Mouse (Mus musculus): ENCODE results near the gene Atp1b2. TPM values are rescaled to one million over a fixed set of nuclear protein-coding genes. Genes with fewer than 3 reads are reported as not detected.
"Not testable (repeated sequence)": the region's sequence is repeated elsewhere in the genome, so short reads cannot be mapped to it uniquely, and the experiment has no call there.

The Atp1b2 gene
- under 1 TPM in 1 of 2 experiments, not detected in 1; 0.46 TPM for polyA plus RNA-seq (2017; shearing (Covaris generic))

DNA sequence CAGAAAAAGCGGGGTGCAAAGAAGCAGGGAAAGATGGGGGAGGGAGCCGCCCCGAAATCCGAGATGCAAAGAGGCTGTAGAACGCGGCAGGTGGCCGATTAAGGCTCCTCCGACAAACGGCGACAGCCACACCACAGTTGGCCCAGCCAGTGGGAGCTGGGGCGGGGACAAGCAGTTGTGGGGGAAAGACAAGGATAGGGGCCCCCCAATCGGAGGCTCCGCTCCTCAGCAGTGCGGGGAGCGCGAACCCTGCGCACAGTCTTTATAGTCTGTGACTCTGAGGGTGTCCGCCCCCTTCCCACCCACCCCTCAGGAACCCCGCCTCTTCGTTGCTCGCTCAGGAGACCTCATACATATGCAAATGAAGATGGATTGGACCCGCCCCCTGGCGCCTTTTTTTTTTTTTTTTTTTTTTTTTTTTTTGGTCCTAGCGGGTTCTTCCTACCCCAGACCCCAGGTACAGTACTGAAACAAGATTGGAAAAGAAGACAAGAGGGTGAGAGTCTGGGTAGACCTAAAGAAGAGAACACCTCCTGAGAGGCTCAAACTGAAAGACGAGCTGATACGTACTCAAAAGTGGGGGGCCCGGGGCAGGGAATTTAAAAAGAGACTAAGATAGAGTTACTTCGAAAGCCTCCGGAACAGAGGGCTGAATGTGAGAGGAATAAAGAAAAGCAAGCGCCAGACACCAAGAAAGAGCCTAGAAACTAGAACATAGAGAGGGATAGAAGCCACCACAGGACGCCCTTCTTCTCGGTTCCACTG lies at the start of gene Atp1b2:
Atp1b2 (minus strand) TSS at position 217 of the 765 bp plus-strand sequence.
- ATAC-seq = peak; percentile 61

DNA sequence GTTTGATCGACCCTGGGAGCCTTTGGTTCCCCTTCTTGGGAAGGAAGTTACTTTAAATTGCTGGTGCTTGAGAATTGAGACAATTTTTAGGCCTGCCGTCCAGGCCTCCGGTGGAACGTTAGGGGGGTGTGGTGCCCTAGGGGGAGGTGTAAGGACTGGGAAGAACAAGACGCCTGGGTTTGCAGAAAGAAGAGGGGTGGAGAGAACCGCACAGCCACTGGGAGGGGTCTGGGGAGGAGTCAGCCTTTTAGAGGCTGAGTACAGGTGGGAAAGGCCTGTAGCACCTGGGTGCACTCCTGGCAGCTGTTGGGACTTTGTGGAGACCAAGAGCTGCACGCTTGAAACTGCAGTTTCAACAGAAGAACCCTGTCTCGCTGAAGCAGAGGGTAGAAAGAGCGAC lies 49.0 kb upstream of the Atp1b2 start:
- no peak for ATAC-seq

GRCm38 (mm10) chr11:69653399-69653798 lies 47.7 kb upstream of the Atp1b2 start:
- ATAC-seq = no peak

- ATAC-seq = no peak
Measured at GRCm38 (mm10) chr11:69645860-69646259, 40.1 kb upstream of the Atp1b2 start.

DNA sequence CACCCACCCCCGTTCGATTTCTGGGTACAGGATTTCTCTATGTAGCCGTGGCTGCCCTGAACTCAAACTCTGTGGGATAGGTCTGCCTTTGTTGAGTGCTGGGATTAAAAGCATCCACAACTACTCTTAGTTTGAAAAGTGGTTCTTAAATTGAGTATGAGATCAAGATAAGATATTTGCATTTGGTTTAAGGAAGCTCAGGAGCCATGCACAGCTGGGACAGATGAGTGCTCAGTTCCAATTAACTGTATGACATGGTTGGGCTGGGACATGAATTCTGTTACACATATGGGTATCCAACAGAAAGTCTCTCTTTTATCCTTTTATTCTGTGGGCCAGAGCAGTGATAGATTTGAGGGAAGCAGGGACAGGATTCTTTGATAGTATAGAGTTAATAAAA lies 29.7 kb upstream of the Atp1b2 start:
- no peak for ATAC-seq

- ATAC-seq = peak; percentile 28
Measured at GRCm38 (mm10) chr11:69633128-69633866, 27.6 kb upstream of the Atp1b2 start.

GRCm38 (mm10) chr11:69632284-69633089 lies 26.7 kb upstream of the Atp1b2 start, which contains the start of gene Fxr2:
Gene Fxr2, plus strand, starts transcription at chr11:69632990.
- ATAC-seq = peak; percentile 82

GRCm38 (mm10) chr11:69629802-69630201 lies 24.1 kb upstream of the Atp1b2 start:
- ATAC-seq = no peak

DNA sequence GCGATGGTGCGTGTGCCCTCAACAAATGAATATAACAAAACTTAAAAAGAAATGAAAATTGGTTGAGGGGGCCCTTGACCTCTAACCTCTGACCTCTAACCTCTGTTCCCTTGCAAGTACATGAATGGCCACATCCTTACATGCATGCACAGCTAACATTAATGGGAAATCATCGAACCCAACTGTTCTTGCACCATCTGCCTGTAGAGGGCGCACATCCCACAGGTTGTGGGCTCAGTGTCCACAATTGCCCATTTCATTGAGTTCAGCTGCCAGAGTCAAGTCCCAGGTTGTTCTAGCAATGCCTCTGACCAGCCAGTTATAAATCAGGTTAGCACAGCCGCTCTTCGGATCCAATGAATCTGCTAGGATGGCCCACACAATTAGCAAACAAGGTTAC lies 22.5 kb upstream of the Atp1b2 start:
- ATAC-seq = no peak

DNA sequence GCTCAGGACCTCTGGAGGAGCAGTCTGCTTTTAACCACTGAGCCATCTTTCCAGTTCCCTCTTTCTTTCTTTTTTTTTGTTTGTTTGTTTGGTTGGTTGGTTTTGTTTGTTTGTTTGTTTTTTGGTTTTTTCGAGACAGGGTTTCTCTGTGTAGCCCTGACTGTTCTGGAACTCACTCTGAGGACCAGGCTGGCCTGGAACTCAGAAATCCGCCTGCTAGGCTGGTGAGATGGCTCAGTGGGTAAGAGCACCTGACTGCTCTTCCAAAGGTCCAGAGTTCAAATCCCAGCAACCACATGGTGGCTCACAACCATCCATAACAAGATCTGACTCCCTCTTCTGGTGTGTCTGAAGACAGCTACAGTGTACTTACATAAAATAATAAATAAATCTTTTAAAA lies 18.6 kb upstream of the Atp1b2 start:
- not testable (repeated sequence) for ATAC-seq

- no peak for ATAC-seq
Measured at GRCm38 (mm10) chr11:69623006-69623405, 17.3 kb upstream of the Atp1b2 start.

GRCm38 (mm10) chr11:69622406-69622805 lies 16.7 kb upstream of the Atp1b2 start:
- ATAC-seq = no peak

DNA sequence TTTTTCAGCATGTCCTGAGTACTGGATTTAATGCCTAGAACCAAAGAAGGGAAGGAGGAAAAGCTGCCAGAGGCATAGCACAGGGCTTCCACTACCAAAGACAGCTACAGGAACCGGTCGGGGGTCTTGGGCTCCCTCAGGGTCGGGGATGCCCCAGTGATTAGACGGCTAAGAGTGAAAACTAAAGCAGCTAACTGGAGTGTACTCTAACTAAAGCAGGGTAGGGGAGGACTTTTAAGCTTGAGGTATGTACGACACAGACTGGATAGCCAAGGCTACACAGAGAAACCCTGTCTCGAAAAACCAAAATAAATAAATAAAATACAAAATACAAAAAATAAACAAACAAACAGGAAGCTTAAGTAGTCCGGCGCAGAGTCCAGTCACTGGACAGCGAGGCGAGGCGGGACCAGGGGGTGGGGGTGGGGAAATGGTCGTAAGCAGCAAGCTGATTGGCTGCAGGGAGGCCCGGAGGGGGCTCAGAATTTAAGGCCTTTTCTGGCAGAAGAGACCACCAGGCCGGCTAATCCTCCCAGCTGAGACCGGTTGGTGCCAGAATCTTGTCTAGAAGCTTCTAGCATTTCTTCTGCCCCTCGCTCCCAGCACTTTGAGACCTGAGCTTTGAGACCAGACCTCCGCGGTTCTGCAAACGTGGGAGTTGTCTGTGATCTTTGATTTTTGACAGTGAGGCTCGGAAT lies 16.0 kb upstream of the Atp1b2 start, which contains the start of gene Sat2:
Sat2 (plus strand) TSS at position 454 of the 698 bp plus-strand sequence.
- ATAC-seq = no peak

DNA sequence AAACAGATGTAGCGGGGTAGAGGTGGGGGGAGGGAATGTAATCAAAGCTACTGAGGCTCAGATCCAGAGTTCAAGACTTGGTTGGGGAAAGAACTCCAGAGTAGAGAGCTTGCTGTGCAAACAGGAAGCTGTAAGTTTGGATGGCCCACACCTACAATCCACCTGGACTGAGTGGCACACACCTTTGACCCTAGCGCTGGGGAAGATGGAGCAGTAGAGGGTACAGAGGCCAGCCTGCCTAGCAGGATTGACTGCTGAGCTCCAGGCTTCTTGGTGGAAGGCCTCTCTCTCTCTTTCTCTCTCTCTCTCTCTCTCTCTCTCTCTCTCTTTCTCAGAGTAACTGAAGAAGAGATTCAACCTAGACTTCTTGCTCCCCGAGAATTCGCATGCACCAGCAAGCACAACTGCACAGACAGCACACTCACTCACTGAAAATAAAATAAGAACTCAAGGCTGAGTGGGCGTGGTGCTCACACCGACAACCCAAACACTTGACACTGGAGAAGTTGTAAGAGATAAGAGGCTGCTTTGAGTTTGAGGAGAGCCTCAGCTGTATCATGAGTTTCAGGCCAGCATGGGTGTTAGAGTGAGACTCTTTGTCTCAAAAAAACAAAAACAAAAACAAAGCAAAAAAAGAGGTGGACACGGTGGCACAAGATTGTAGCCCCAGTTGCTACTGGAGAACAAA lies 14.8 kb upstream of the Atp1b2 start:
- no peak for ATAC-seq

GRCm38 (mm10) chr11:69617805-69618204 lies 12.1 kb upstream of the Atp1b2 start, which contains the start of gene Shbg:
Gene Shbg, minus strand, starts transcription at chr11:69617905.
- ATAC-seq = no peak

- no peak for ATAC-seq
Measured at GRCm38 (mm10) chr11:69616781-69617180, 11.0 kb upstream of the Atp1b2 start.

DNA sequence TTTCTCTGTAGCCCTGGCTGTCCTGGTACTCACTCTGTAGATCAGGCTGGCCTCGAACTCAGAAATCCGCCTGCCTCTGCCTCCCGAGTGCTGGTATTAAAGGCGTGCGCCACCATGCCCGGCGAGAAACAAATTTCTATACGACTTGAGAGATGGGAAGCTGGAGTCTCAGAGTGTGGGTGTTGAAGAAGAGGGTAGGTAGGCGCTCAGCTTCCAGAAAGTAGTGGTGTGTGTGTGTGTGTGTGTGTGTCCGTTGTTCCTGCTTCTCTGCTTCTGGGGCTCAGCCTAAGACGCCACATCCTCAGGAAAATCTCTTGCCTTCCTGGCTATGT lies 8.5 kb upstream of the Atp1b2 start:
- ATAC-seq = not testable (repeated sequence)

- no peak for ATAC-seq
Measured at GRCm38 (mm10) chr11:69613553-69614256, 8.0 kb upstream of the Atp1b2 start.

GRCm38 (mm10) chr11:69610899-69611298 lies 5.2 kb upstream of the Atp1b2 start:
- ATAC-seq = no peak

DNA sequence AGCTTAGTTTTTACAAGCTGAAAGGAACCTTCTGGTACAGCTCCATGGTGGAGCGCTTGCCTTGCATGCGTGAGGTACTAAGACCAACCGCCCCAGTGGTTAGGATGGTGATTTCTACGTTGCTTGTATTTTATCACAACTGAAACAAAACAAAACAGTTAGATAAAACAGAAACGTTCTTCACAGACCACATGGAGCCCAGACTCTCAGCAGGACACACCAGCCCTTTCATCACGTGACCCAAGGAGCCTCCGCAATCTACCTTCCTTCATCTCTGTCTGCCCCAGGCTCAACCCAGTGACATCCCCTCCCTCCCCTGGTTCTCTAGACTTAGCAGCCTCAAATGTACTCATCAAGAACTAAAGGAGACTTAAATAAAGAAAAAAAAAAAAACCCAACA lies 3.7 kb upstream of the Atp1b2 start:
- no peak for ATAC-seq

- ATAC-seq = no peak
Measured at GRCm38 (mm10) chr11:69608525-69608924, 2.8 kb upstream of the Atp1b2 start.
